Mouse (Mus musculus) megakaryocyte, embryonic 14.5 days (primary cell): ENCODE measurements at regions not wholly inside any gene's neighbourhood (a gene's known extent, or its start where the extent isn't known, plus 50 kb on each side); places are given as distances from the start of the nearest gene placed in this dataset.

ENCODE experiments used
- FLI1 ChIP-seq: IDR thresholded peaks from 2 replicates; pipeline ENCODE4 v1.6.1; 2012; ENCODE audit warnings: low read length, inconsistent platforms, mixed read lengths
- GATA1 ChIP-seq: IDR thresholded peaks from 3 replicates; pipeline ENCODE4 v1.6.1; 2012; ENCODE audit warnings: mixed read lengths, low read length, inconsistent platforms, borderline replicate concordance

DNA sequence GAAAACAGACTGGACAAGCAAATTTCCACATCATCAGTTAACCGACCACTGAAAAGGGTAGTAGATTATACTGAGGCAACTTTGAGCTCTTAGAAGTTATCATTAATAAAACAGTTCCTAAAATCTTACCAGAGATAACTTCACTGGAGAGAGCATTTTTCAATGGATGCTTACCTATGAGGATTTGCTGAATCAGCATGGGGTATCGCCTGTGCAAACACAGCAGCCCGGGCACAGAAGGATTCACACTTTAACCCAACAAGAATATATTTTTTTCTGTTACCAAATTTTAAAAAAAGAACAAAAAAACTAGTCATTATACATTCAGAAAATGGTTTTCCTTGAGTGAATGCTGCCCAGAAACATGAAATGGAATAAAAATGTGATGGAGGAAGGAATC, 2742.0 kb upstream of the 5930422O12Rik start:
- no peak for TF ChIP-seq GATA1
- TF ChIP-seq FLI1 = no peak
